Mouse (Mus musculus): ENCODE results near the gene Tnrc6a. TPM values are rescaled to one million over a fixed set of nuclear protein-coding genes. Genes with fewer than 3 reads are reported as not detected.

The Tnrc6a gene
- polyA plus RNA-seq, 3 experiments from 2014 or later, result 63.0 to 158 (median 70.6) TPM

GRCm38 (mm10) chr7:123126056-123126455 is 2.4 kb downstream of the Tnrc6a start:
- no peak for ATAC-seq

DNA sequence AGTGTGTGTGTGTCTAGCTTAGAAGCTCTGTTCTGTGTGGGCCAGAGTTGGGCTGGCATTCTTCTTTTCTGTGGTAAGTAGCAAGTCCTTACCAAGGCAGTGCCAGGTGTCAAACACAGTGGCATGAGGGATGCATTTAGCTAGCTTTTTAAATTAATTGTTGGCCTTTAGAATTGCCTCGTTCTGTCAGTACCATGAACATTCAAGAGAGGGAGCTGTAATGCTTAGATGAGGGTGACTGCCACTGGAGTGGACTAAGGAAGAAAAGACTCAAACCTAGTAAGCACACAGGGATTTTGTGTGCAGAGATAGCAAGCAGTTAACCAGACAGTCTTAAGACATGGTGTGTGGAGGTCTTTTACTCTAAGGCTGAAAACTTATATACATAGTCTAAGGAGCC is 3.6 kb downstream of the Tnrc6a start:
- ATAC-seq, result no peak

DNA sequence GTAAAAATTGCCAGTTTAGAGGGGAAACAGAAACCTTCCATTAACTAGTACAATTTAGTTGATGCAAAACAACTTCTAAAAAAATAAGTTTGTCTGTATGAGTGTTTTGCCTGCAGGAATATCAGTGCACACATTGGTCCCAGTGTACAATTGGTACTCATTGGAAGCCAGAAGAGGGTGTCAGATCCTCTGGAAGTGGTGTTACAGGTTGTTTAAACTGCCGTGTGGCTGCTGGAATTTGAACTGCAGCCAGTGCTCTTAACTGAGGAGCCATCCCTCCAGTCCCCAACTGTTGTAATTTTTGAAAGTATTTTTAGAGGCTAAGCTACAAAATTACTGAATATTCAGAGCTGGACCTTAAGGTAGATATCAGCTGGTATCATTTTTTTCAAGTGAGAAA is 4.3 kb downstream of the Tnrc6a start:
- ATAC-seq, result no peak

DNA sequence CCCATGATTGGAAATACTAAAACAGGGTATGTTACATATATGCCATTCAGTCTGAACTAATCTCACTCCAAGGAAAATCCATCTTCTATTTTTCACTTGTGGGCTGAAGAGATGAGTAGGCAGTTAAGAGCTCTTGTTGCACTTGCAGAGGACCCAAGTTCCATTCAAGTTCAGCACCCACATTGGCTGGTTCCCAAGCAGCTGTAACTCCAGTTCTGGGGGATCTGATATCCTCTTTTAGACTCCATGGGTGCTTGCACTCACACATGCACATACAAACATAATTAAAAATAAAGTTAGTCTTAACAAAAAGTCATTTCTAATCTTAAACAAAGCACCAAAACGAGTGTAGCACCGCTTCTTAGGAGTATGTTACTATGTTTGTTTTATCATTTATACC is 5.4 kb downstream of the Tnrc6a start:
- no peak for ATAC-seq

DNA sequence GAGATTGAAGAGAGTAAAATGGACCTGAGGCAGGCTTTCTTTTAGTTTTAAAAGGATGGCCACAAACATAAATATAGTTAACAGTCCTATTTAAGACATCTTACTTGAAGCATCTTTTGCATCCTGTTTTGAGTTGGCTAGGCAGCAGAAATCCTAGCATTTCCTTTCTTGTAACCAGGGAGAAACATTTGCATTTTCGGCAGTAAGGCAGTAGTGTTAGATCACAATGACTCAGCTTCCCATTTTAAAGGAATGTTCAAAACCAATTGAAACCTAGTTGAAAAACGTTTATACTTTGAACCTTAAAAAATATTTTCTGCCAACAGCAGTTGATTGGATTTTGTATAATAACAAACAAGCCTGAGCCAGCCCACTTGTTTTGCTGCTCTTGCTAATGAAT is 6.5 kb downstream of the Tnrc6a start:
- ATAC-seq, result no peak

GRCm38 (mm10) chr7:123132401-123132800 is 8.7 kb downstream of the Tnrc6a start:
- ATAC-seq, result no peak

DNA sequence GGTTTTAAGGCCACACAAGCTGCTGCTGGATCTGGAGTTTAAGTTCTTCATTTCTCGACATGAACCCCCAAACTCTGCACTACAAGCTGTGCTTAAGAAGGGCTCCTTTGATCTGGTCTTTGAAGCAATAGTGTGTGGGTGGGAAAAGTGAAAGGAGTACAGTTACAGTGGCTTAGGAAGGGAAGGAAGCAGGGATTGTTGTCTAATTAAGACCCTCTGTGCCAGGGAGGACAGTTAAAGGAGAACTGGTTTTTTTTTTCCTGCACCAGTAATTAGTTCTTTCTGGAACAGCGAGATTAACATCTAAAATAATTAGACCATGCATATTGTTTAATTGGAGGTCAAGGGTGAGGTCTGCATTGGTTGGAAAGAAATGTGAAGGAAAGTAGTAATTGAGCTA is 11.2 kb downstream of the Tnrc6a start:
- ATAC-seq, result peak; percentile 73

GRCm38 (mm10) chr7:123135655-123136054 is 12.0 kb downstream of the Tnrc6a start:
- ATAC-seq, result no peak

- ATAC-seq, result no peak
These were observed 14.3 kb downstream of the Tnrc6a start for GRCm38 (mm10) chr7:123138001-123138400.

- ATAC-seq, result no peak
These were observed 22.6 kb downstream of the Tnrc6a start for GRCm38 (mm10) chr7:123146141-123146846.

- no peak for ATAC-seq
These were observed 24.1 kb downstream of the Tnrc6a start for GRCm38 (mm10) chr7:123147787-123148186.

GRCm38 (mm10) chr7:123148935-123149334 is 25.2 kb downstream of the Tnrc6a start:
- ATAC-seq, result no peak

DNA sequence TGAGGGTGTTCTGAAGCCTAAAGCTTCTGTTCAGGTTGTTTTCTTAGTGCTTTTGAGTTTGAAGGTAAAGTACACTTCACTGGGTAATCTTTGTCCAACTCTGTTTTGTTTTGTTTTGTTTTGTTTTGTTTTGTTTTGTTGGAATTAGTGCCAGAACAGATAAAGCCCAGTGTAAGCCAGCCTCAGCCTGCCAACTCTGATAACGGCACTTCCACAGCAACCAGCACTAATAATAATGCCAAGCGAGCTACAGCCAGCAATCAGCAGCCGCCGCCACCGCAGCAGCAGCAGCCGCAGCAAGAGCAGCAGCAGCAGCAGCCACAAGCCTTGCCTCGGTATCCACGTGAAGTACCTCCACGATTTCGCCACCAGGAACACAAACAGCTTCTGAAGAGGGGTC is 38.7 kb downstream of the Tnrc6a start:
- ATAC-seq, result no peak

- ATAC-seq, result no peak
These were observed 43.8 kb downstream of the Tnrc6a start for GRCm38 (mm10) chr7:123167436-123167835.

GRCm38 (mm10) chr7:123169618-123170017 is 45.9 kb downstream of the Tnrc6a start:
- no peak for ATAC-seq

- no peak for ATAC-seq
These were observed 48.4 kb downstream of the Tnrc6a start for GRCm38 (mm10) chr7:123172101-123172500.

GRCm38 (mm10) chr7:123177215-123177614 is 53.5 kb downstream of the Tnrc6a start:
- no peak for ATAC-seq

DNA sequence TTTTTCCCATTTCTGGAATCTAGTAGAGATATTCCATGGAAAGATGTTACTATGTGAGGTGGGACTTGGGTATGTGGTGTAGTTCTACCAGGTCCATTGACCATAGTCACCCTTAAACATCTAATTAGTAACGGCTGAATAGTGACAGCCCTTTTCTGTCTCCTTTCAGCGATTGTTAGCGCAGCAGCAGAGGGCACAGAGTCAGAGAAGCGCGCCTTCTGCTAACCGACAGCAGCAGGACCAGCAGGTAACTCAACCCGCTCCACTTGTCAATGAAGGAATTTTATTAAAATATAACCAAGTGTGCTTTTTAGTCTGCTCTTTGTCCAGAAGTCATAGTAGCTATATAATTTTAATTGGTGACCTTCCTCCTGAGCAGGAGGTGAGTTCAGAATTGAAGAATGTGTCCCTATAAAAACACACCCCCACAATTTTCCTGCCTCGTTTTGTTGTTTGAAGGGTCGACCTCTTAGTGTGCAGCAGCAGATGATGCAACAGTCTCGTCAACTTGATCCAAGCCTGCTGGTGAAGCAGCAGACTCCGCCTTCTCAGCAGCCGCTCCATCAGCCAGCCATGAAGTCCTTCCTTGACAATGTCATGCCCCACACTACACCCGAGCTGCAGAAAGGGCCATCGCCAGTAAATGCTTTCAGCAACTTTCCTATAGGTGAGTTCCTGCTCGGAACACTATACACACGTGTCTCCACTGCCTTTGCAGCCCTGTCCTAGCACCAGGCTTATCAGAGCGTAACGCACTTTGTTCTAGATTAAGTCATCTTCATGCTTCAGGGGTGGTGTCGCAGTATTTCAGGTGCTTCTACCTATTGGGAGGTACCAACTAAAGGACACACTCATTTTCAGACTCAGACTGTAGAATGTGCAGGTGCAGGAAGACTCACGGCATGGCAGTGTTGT is 58.4 kb downstream of the Tnrc6a start:
- ATAC-seq, result no peak

GRCm38 (mm10) chr7:123184891-123185290 is 61.2 kb downstream of the Tnrc6a start:
- no peak for ATAC-seq

GRCm38 (mm10) chr7:123186463-123186862 is 62.8 kb downstream of the Tnrc6a start:
- no peak for ATAC-seq

- no peak for ATAC-seq
These were observed 63.6 kb downstream of the Tnrc6a start for GRCm38 (mm10) chr7:123187246-123187645.

GRCm38 (mm10) chr7:123188462-123188861 is 64.8 kb downstream of the Tnrc6a start:
- ATAC-seq, result peak; percentile 78

DNA sequence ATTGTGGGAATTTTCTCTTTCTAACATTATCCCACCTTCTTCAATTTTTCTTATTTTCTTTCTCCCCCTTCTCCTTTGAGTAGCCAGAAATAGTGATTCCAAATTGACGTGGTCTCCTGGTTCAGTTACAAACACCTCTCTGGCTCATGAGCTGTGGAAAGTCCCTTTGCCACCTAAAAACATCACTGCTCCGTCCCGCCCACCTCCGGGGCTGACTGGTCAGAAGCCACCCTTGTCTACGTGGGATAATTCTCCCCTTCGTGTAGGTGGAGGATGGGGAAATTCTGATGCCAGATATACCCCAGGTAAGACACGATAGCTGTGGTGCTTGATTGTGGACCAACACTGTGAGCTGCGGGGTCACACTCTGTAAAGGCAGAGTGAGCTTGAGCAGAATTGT is 66.1 kb downstream of the Tnrc6a start:
- peak; percentile 16 for ATAC-seq

DNA sequence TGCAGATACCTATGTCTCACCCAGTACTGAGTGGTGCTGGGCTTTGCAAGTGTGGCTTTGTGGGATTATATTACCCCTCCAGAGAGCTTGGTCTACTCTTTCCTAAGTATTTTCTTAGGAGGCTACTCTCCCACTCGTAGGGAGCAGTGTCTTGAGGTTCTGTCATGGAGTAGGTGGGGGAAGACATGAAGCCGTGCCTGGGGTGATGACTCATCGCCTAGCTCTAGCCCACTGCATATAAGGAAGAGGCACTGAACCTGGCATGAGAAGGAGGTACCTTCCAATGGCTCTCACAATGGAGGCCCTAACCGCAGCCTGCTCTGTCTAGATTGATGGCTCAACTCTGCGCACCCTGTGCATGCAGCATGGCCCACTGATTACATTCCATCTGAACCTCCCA is 68.0 kb downstream of the Tnrc6a start:
- ATAC-seq, result peak; percentile 17

All from inflammation-experienced regulatory T-cells, adult 6 months (primary cell).